8 mouse cellular contexts compared by ENCODE assay signal in the genomic region with DNA sequence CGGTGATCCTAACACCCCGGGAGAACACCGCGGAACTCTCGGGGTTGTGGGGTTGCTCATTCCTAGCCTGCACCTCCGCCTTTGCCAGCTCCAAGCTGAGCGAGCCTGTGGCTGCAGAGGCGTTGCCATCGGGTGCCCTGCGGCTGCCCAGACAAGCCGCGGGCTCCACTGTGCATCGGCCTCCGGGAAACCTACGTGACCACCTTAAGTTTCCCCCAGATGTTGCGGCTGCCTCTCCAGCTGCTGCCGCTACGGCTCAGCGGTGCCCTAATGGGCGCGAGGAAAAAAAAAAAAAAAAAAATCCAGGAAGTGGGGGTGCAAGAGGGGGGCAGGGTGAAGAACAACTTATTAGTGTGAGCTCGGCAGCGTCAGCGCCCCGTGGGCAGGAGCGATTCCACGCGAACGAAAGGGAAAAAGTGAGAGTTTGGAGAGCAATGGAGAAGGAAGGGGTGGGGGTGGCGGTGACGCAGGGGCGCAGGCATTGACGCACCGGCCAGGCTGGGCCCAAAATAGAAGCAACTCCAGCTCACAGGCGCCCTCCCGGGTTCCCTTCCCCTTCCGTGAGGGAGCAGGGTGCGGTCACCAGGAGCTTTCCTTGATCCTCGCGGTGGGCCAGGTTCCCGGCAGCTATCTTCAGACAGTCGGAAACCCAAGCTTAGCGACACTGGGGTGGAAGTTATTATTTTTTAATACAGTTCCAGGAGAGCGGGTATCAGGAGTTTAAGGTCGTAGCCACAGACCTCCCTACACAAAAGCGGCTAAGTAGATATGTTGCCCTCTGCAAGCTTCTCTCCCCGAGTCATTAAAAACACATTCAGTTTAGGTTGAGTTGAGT. TPM values are rescaled to one million over a fixed set of nuclear protein-coding genes. Genes with fewer than 3 reads are reported as not detected.
DNase-seq lines count a peak whose midpoint lies in the region; ATAC-seq and TF ChIP-seq lines count a peak whose summit lies in the region.

No protein-coding gene starts in this region.

- TF ChIP-seq POLR2A in embryonic fibroblast, embryonic 13.5 days (IDR thresholded peaks at IDR 0.05; ENCODE audit: low read depth, low read length) = peak; percentile 74

- peak; percentile 33 for ATAC-seq in CD4-positive, CD25-positive, alpha-beta regulatory T cell, adult 4 months
- peak; percentile 70 for ATAC-seq in heart, embryonic 11.5 days (replicated peaks; ENCODE audit: insufficient number of reproducible peaks, low FRiP score, low TSS enrichment)
- ATAC-seq in kidney, embryonic 14.5 days (ENCODE audit: low FRiP score, low TSS enrichment) = peak; percentile 54; the same call in 1 of the 2 replicates
- peak; percentile 56 for ATAC-seq in liver, embryonic 13.5 days (ENCODE audit: low read depth)

- under 1% methylated on average over 46 of the region's 47 CpGs for WGBS in heart, embryonic 11.5 days (ENCODE audit: insufficient replicate concordance)
- under 1% methylated on average over 46 of the region's 47 CpGs for WGBS in kidney, embryonic 14.5 days
- WGBS in liver, embryonic 13.5 days (ENCODE audit: insufficient replicate concordance) = under 1% methylated on average over 47 of the region's 47 CpGs

- peak overlapping the region; percentile 79 for H3K9ac ChIP-seq in heart, embryonic 11.5 days (ENCODE audit: low read depth, low read length)
- H3K9ac ChIP-seq in kidney, embryonic 14.5 days (ENCODE audit: low read depth, low read length) = peak overlapping the region; percentile 66
- peak overlapping the region; percentile 69 for H3K9ac ChIP-seq in liver, embryonic 13.5 days

- peak; percentile 51 to 63 for DNase-seq in adrenal gland, postnatal 4 days (ENCODE audit: low spot score in 2 of 2)
- DNase-seq in liver, embryonic 13.5 days = peak; percentile 52
- DNase-seq in natural killer cell, adult 2 months (ENCODE audit: low spot score in 2 of 2) = peak; percentile 56 to 65
- peak; percentile 82 for DNase-seq in testis, postnatal 10 days (ENCODE audit: low spot score)

- H3K4me2 ChIP-seq in heart, embryonic 11.5 days = peak overlapping the region; percentile 100
- H3K4me2 ChIP-seq in kidney, embryonic 14.5 days (replicated peaks; ENCODE audit: low read depth, low read length) = peak overlapping the region; percentile 99
- H3K4me2 ChIP-seq in liver, embryonic 13.5 days = peak overlapping the region; percentile 98

- H3K36me3 ChIP-seq in heart, embryonic 11.5 days (ENCODE audit: control insufficient read depth, insufficient read depth, low read length) = no peaks in the 10 kb centered on the region
- H3K36me3 ChIP-seq in kidney, embryonic 14.5 days (ENCODE audit: control insufficient read depth, insufficient read depth, low read length) = no peaks in the 10 kb centered on the region
- no peaks in the 10 kb centered on the region for H3K36me3 ChIP-seq in liver, embryonic 13.5 days

- H3K27me3 ChIP-seq in heart, embryonic 11.5 days (ENCODE audit: control insufficient read depth, insufficient read depth, low read length) = peaks cover 22% of the 10 kb centered on the region
- peaks cover 17% of the 10 kb centered on the region for H3K27me3 ChIP-seq in kidney, embryonic 14.5 days (ENCODE audit: control insufficient read depth, insufficient read depth, low read length)
- H3K27me3 ChIP-seq in liver, embryonic 13.5 days = peaks cover 42% of the 10 kb centered on the region

- H3K4me3 ChIP-seq in embryonic fibroblast, embryonic 13.5 days (ENCODE audit: insufficient read depth, low read length) = peak overlapping the region; percentile 54
- H3K4me3 ChIP-seq in heart, embryonic 11.5 days (ENCODE audit: low read depth, low read length) = peak overlapping the region; percentile 85
- peak overlapping the region; percentile 73 for H3K4me3 ChIP-seq in kidney, embryonic 14.5 days (ENCODE audit: low read length)
- H3K4me3 ChIP-seq in liver, embryonic 13.5 days (replicated peaks) = peak overlapping the region; percentile 74

- peak overlapping the region; percentile 91 for H3K27ac ChIP-seq in embryonic fibroblast, embryonic 13.5 days (ENCODE audit: insufficient read depth, low read length)
- H3K27ac ChIP-seq in heart, embryonic 11.5 days (ENCODE audit: low read depth, low read length) = peak overlapping the region; percentile 91
- H3K27ac ChIP-seq in kidney, embryonic 14.5 days (ENCODE audit: low read depth, low read length) = peak overlapping the region; percentile 37; the same call in 1 of the 2 replicates
- peak overlapping the region; percentile 37 for H3K27ac ChIP-seq in liver, embryonic 13.5 days

- H3K4me1 ChIP-seq in embryonic fibroblast, embryonic 13.5 days (ENCODE audit: control insufficient read depth, insufficient read depth, low read length) = peaks cover 3% of the 10 kb centered on the region; the same call in 1 of the 2 replicates
- H3K4me1 ChIP-seq in heart, embryonic 11.5 days (ENCODE audit: control insufficient read depth, insufficient read depth, low read length) = peaks cover 6% of the 10 kb centered on the region
- H3K4me1 ChIP-seq in kidney, embryonic 14.5 days (ENCODE audit: control insufficient read depth, insufficient read depth, low read length) = peaks cover 7% of the 10 kb centered on the region; the same call in 1 of the 2 replicates
- peaks cover 36% of the 10 kb centered on the region for H3K4me1 ChIP-seq in liver, embryonic 13.5 days (replicated peaks)

- no peaks in the 10 kb centered on the region for H3K9me3 ChIP-seq in heart, embryonic 11.5 days (replicated peaks; ENCODE audit: control insufficient read depth, low read length)
- H3K9me3 ChIP-seq in kidney, embryonic 14.5 days (ENCODE audit: control insufficient read depth, low read length) = no peaks in the 10 kb centered on the region
- H3K9me3 ChIP-seq in liver, embryonic 13.5 days (replicated peaks) = no peaks in the 10 kb centered on the region

- TF ChIP-seq CTCF in embryonic fibroblast, embryonic 13.5 days (IDR thresholded peaks at IDR 0.05; ENCODE audit: borderline replicate concordance, insufficient read depth, low read length) = no peak

RNA-seq across cellular contexts. Expression of gene Nr4a2, which starts 7.2 kb away (rescaled TPM):
- polyA plus RNA-seq in CD4-positive, CD25-positive, alpha-beta regulatory T cell, adult 4 months (2017; shearing (Covaris generic)) = 1 to 10 TPM; 2.5 to 3.5 TPM
- total RNA-seq in adrenal gland, postnatal 4 days (2021) = 1 to 10 TPM; 6.6 to 7.6 TPM
- 5.7 and 8.1 TPM in 2 replicates for polyA plus RNA-seq in embryonic fibroblast, embryonic 13.5 days (2011; ENCODE audit: insufficient read length, low read depth, missing spikeins)
- 2.8 and 3.9 TPM in 2 replicates for polyA plus RNA-seq in heart, embryonic 11.5 days (2014; fragmentation: Nextera tagmentation; extraction: Ambion mirVana)
- polyA plus RNA-seq in kidney, embryonic 14.5 days (2014; fragmentation: Nextera tagmentation; extraction: Ambion mirVana) = 3.3 and 5.4 TPM in 2 replicates
- 0.29 and 0.49 TPM in 2 replicates for polyA plus RNA-seq in liver, embryonic 13.5 days (2015; fragmentation: Nextera tagmentation; extraction: Ambion mirVana)

Comparison
In these comparisons a context has a peak if more than half of its experiments do, and no peak if none do; other contexts are left out.
1. Peak in every context shown above with its lines: DNase-seq, ATAC-seq, H3K4me3 ChIP-seq and H3K27ac ChIP-seq.
2. H3K27ac ChIP-seq: peak in every context shown above with its lines; median percentile 91 in embryonic fibroblast, embryonic 13.5 days; 91 in heart, embryonic 11.5 days; 37 in kidney, embryonic 14.5 days; 37 in liver, embryonic 13.5 days.